Mouse (Mus musculus): ENCODE measurements around the gene Zdhhc20. TPM values are rescaled to one million over a fixed set of nuclear protein-coding genes. Genes with fewer than 3 reads are reported as not detected.
A peak's percentile ranks its signal among the peaks of the same experiment; 100 is the strongest.

The Zdhhc20 gene
- total RNA-seq, 4 experiments from 2014 or later, result 43.9 to 48.4 (median 46.2) TPM

DNA sequence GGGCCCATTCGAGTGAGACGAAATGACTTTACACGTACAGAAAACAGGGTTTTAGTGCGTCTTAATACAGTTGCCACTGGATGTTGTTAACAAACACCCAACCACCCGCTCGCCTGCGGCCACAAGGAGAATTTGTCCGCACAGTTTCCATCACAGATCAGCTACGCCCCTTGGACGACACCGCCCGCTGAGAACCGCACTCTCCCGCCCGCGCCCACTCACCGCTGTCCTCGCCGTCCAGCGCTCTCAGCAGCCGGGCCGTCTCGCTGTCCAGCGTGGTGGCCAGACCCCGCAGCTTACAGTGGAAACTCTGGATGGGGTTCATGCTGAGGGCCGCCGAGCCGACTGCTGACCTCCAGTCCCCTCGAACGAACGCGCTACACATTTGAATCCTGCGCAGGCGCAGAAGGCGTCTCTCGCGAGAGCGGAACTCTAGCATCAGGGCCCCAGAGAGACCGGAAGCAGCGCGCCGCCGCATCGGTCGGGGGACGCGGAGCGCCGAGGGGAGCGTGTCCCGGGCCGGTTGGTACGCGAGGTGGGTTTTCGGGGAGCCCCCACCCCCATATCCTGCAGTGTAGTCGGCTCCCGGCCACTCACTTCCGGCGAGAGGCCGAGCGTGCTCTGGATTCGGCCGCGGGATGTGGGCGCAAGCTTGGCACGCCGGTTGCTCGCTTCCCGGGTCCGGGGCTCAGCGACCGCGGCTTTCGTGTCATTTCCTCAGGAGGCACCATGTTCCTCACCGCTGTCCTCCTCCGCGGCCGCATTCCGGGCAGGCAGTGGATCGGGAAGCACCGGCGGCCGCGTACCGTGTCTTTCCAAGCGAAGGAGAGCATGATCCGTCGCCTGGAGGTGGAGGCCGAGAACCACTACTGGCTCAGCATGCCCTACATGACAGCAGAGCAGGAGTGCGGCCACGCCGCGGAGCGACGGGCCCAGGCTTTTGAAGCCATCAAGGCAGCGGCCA lies 64.0 kb downstream of the Zdhhc20 start, which contains the start of the genes Ska3 and Mrpl57:
Gene Ska3, minus strand, starts transcription at position 398 of the 964 bp plus-strand sequence.
Gene Mrpl57, plus strand, starts transcription at position 447 of the 964 bp plus-strand sequence.
- peak; percentile 85 to 87 for DNase-seq (ENCODE audit: low spot score in 2 of 2)

DNA sequence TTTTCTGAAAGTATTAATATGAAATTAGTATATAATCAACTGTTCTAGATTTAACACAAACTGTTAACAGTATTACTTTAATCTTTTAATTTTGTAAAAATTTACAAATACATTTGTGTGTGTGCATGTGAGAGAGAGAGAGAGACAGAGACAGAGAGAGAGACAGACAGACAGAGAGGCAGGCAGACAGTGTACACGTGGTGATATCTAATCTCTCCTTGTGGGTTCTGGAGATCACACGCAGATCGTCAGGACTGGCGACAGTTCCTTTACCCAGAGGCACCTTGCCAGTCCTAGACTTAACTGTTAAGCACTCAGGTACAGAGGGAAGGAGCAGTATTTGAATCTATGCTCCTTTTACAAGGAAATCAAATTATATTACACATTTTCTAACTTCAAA lies 69.2 kb downstream of the Zdhhc20 start:
- DNase-seq (ENCODE audit: low spot score in 2 of 2), result no peak

DNA sequence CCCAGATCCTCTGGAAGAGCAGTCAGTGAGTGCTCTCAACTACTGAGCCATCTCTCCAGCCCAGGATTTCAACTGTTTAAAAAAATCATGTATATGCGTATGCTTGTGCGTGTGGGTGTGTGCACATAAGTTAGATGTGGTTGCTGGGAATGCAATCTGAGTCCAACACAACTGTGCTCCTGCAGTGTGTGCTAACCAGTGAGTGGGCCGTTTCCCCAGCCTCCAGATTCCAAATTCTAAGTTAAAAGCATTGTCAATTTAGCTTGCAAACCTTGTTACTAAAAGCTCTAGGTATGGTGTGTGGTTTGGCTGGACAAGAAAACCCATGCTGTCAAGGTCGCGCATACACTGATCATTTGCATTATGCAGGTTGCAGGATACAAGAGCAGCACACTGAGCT lies 78.2 kb downstream of the Zdhhc20 start:
- no peak for DNase-seq (ENCODE audit: low spot score in 2 of 2)

DNA sequence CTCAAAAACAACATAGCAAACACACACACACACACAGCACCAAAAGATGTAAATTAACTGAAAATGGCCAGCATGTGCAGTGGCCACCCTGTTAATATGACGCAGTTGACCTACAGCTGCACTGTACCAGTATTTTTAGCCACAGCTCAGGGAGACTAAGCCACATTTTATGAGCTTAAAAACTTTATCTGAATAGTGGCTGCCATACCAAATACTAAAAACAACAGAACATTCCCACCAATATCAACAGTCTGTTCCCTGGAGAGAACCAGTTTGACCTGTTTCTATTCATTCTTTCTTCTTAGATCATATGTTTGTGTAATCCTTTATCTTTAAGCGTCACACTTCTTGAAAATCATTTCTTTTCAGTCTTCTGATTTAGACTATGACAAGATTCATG lies 79.2 kb downstream of the Zdhhc20 start:
- DNase-seq (ENCODE audit: low spot score in 2 of 2), result no peak

DNA sequence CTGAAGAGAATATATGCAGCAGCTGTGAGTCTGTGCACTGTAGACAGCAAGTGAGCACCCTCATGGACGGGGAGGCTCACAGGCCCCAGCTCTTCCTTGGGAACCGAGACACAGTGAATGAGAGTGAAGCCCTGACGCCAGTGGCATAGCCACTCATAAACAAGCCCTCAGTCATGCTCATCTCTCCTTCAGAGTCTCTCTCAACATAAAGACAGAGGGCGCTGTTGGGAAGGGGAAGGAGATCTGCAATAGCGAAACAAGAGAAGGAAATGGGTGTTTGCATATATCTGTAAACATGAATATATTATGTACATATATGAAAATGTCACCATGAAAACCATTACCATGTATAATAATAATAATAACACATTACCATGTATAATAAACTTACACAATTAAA lies 81.5 kb downstream of the Zdhhc20 start:
- DNase-seq (ENCODE audit: low spot score in 2 of 2), result no peak

DNA sequence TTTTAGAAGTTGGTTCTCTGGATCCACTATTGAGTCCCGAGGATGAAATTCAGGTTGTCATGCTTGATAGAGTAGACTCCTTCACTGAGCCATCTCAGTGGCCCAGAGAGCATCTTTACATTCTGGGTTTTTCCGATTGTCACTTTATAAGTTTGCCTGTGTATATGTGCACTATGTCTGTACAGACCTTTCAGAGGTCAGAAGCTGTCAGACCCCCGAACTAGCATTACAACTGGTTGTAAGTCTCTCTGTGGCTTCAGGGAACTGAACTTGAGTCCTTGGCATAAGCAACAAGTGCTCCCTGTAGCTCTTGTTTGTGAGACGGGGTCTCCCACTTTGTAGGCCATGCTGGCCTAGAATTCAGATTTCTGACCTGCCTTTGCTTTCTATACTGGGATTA lies 86.3 kb downstream of the Zdhhc20 start:
- no peak for DNase-seq (ENCODE audit: low spot score in 2 of 2)

- peak; percentile 98 for DNase-seq (ENCODE audit: low spot score in 2 of 2)
These were observed 91.8 kb downstream of the Zdhhc20 start, which contains the start of gene Sap18 for GRCm38 (mm10) chr14:57797991-57798931. Gene Sap18, plus strand, starts transcription at chr14:57798180.

- DNase-seq (ENCODE audit: low spot score in 2 of 2), result peak in 1 of 2 experiments; percentile 19
These were observed 92.5 kb downstream of the Zdhhc20 start for GRCm38 (mm10) chr14:57797551-57797950.

GRCm38 (mm10) chr14:57791171-57791570 lies 98.9 kb downstream of the Zdhhc20 start:
- DNase-seq (ENCODE audit: low spot score in 2 of 2), result no peak

GRCm38 (mm10) chr14:57789759-57790158 lies 100.3 kb downstream of the Zdhhc20 start:
- DNase-seq (ENCODE audit: low spot score in 2 of 2), result no peak

DNA sequence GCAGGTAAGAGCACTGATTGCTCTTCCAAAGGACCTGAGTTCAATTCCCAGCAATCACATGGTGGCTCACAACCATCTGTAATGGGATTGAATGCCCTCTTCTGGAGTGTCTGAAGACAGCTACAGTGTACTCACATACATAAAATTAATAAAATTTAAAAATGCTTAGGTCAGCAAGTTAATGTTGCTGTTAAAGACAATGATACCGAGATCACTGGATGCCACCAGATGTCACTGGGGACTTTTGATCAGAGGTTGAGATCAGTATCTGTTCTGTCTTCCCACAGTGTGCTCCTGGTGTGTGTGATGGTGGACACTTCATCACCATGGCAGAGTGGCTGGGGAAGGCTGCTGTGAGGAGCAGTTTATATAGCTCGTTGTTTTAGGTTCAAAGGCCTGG lies 100.8 kb downstream of the Zdhhc20 start:
- no peak for DNase-seq (ENCODE audit: low spot score in 2 of 2)

DNA sequence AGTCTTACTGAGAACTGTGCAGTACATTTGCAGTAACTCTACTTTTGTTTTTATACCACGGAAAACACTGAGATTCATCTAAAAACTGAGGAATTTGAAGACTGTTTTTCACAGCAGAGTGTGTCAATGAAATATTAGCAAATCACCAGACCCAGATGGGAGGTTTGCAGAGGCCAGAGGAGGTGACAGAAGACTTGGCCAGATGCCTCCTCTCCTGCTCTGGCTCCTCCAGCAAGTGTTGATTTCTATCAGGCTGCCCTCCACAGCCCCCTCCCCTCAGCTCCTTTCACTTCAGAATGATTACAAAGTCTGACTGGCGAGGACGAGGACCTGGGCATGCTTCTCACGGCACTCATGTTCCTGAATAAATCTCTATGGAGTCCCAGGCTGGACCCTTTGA lies 102.7 kb downstream of the Zdhhc20 start:
- no peak for DNase-seq (ENCODE audit: low spot score in 2 of 2)

Small RNA genes within 50 kb of the gene (microRNA-seq; reads per million reads assigned to microRNA genes)
- gene Mir3077, result 1.9 to 3.3 reads per million in 2 experiments

Other genes starting within 250 kb of the Zdhhc20 start
- 10 to 100 TPM; 11.8 to 17.7 (median 14.4) TPM for gene Xpo4, start 224.8 kb downstream of the Zdhhc20 start, total RNA-seq (2022)
- gene Gm49361, start 144.2 kb downstream of the Zdhhc20 start, total RNA-seq (2022), result 1 to 10 TPM; 2.2 to 4.5 (median 3.4) TPM
- 10 to 100 TPM; 43.6 to 46.3 (median 45.0) TPM for gene Lats2, start 131.9 kb downstream of the Zdhhc20 start, total RNA-seq (2022)
- 100 to 1,000 TPM in 1 of 4 experiments, 10 to 100 TPM in 3; 68.5 to 100 (median 78.2) TPM for gene Sap18, start 92.1 kb downstream of the Zdhhc20 start, total RNA-seq (2022)
- gene Ska3, start 64.1 kb downstream of the Zdhhc20 start, total RNA-seq (2022), result 1 to 10 TPM in 1 of 4 experiments, under 1 TPM in 3; 0.81 to 2.1 (median 0.92) TPM
- gene Mrpl57, start 64.0 kb downstream of the Zdhhc20 start, total RNA-seq (2022), result 10 to 100 TPM; 57.5 to 69.7 (median 63.6) TPM
- gene Micu2, start 109.0 kb upstream of the Zdhhc20 start, total RNA-seq (2022), result 10 to 100 TPM; 20.2 to 25.7 (median 22.5) TPM
- gene Fgf9, start 180.3 kb upstream of the Zdhhc20 start, total RNA-seq (2022), result 10 to 100 TPM; 14.8 to 17.0 (median 16.2) TPM